Mouse (Mus musculus) liver, postnatal 0 days (tissue): ENCODE measurements around the gene Hmx3. TPM values are rescaled to one million over a fixed set of nuclear protein-coding genes. Genes with fewer than 3 reads are reported as not detected.

Experiments used
- ATAC-seq: fragments of 200-750 bp; cut with Nextera tagmentation; 2 replicates; pipeline ENCODE4 v1.8.0; 2017; ENCODE audit warnings: mild to moderate bottlenecking, moderate library complexity
- DNase-seq: peaks from one replicate; pipeline ENCODE4 v3.0.0-alpha.2; 2016
- H3K27ac ChIP-seq: fragments of 300-500 bp; sonication (generic); 2 replicates; pipeline ENCODE4 v1.5.1; 2014; ENCODE audit warnings: antibody characterized with exemption, moderate library complexity, mild to moderate bottlenecking, low read depth
- H3K27me3 ChIP-seq: fragments of 300-500 bp; sonication (generic); 2 replicates; pipeline ENCODE4 v1.6.1; 2014; ENCODE audit warnings: low read length, control low read depth, mixed read lengths; ENCODE audit not compliant: insufficient read depth
- H3K36me3 ChIP-seq: fragments of 300-500 bp; sonication (generic); replicated peaks from 2 replicates; pipeline ENCODE4 v1.6.1; 2014; ENCODE audit warnings: mild to moderate bottlenecking, control low read depth, low read length, moderate library complexity, mixed read lengths; ENCODE audit not compliant: insufficient read depth
- H3K4me1 ChIP-seq: fragments of 300-500 bp; sonication (generic); 2 replicates; pipeline ENCODE4 v1.6.1; 2014; ENCODE audit warnings: antibody characterized with exemption, mild to moderate bottlenecking, control low read depth; ENCODE audit not compliant: insufficient read depth
- H3K4me2 ChIP-seq: fragments of 300-500 bp; sonication (generic); 2 replicates; pipeline ENCODE4 v1.6.1; 2014; ENCODE audit warnings: low read depth, mild to moderate bottlenecking, low read length, moderate library complexity, mixed read lengths
- H3K4me3 ChIP-seq: fragments of 300-500 bp; sonication (generic); 2 replicates; pipeline ENCODE4 v1.5.1; 2014; ENCODE audit warnings: low read depth, low read length
- H3K9ac ChIP-seq: fragments of 300-500 bp; sonication (generic); replicated peaks from 2 replicates; pipeline ENCODE4 v1.6.1; 2014; ENCODE audit warnings: mild to moderate bottlenecking, moderate library complexity
- H3K9me3 ChIP-seq: fragments of 300-500 bp; sonication (generic); 2 replicates; pipeline ENCODE4 v1.6.1; 2016; ENCODE audit warnings: mild to moderate bottlenecking, control low read depth, low read length, mixed read lengths
- CTCF ChIP-seq: sonication (generic); IDR thresholded peaks from 2 replicates; pipeline ENCODE4 v1.5.1; 2016; ENCODE audit warnings: antibody characterized with exemption, low read depth
- EP300 ChIP-seq: IDR thresholded peaks from 2 replicates; pipeline ENCODE4 v1.6.1; 2016; ENCODE audit warnings: antibody characterized with exemption, low read depth, mild to moderate bottlenecking
- WGBS: fragments of 180-500 bp; shearing (Covaris S2); extraction: QIAGEN DNeasy Blood & Tissue Kit; methylation state at CpG from one replicate; pipeline ENCODE4 v1.1.7; 2014; ENCODE audit not compliant: insufficient replicate concordance; 5-methylcytosine and 5-hydroxymethylcytosine counted together
- polyA plus RNA-seq: library from polyadenylated mRNA; unstranded; fragments of >200 nt; fragmentation: Nextera tagmentation; extraction: Ambion mirVana; gene quantifications from 2 replicates; pipeline ENCODE4 v1.2.1, GENCODE M21; 2015

Hmx3 gene
- polyA plus RNA-seq, 1 experiment from 2014 or later = not detected

- no peaks in the 10 kb centered on the region for H3K9me3 ChIP-seq
- TF ChIP-seq CTCF = no peak
- TF ChIP-seq EP300 = no peak
- DNase-seq = no peak
- no peaks in the 10 kb centered on the region for H3K36me3 ChIP-seq
- H3K4me1 ChIP-seq = peaks cover 10% of the 10 kb centered on the region; the same call in 1 of the 2 replicates
- H3K4me2 ChIP-seq = no peak overlapping the region
- no peak for ATAC-seq
- H3K9ac ChIP-seq = no peak overlapping the region
- peaks cover 100% of the 10 kb centered on the region for H3K27me3 ChIP-seq
- no peak overlapping the region for H3K27ac ChIP-seq
- H3K4me3 ChIP-seq = no peak overlapping the region
- WGBS = 2% methylated on average over 4 of the region's 4 CpGs
These were observed 8.8 kb downstream of the Hmx3 start for GRCm38 (mm10) chr7:131551471-131551870.

GRCm38 (mm10) chr7:131551931-131552741 is 9.5 kb downstream of the Hmx3 start:
- peaks cover 100% of the 10 kb centered on the region for H3K27me3 ChIP-seq
- no peak overlapping the region for H3K4me2 ChIP-seq
- no peaks in the 10 kb centered on the region for H3K36me3 ChIP-seq
- no peak for ATAC-seq
- no peak for TF ChIP-seq CTCF
- no peak for TF ChIP-seq EP300
- no peaks in the 10 kb centered on the region for H3K9me3 ChIP-seq
- H3K27ac ChIP-seq = no peak overlapping the region
- no peak overlapping the region for H3K4me3 ChIP-seq
- H3K9ac ChIP-seq = no peak overlapping the region
- WGBS = 2% methylated on average over 42 of the region's 42 CpGs
- no peak for DNase-seq
- H3K4me1 ChIP-seq = peaks cover 14% of the 10 kb centered on the region; the same call in 1 of the 2 replicates

- Histone ChIP-seq H3K27ac (no peak overlapping the region), H3K4me3 (no peak overlapping the region), H3K36me3 (no peaks in the 10 kb centered on the region), H3K27me3 (peaks cover 100% of the 10 kb centered on the region), H3K4me1 (peaks cover 14% of the 10 kb centered on the region; the same call in 1 of the 2 replicates), H3K4me2 (no peak overlapping the region), H3K9me3 (no peaks in the 10 kb centered on the region), H3K9ac (no peak overlapping the region)
- 3% methylated on average over 5 of the region's 5 CpGs for WGBS
- TF ChIP-seq CTCF = no peak
- TF ChIP-seq EP300 = no peak
- DNase-seq = no peak
- no peak for ATAC-seq
These were observed 10.1 kb downstream of the Hmx3 start for GRCm38 (mm10) chr7:131552781-131553180.

- Histone ChIP-seq H3K9me3 (no peaks in the 10 kb centered on the region), H3K27me3 (peaks cover 100% of the 10 kb centered on the region), H3K27ac (no peak overlapping the region), H3K4me1 (peaks cover 14% of the 10 kb centered on the region; the same call in 1 of the 2 replicates), H3K4me2 (peak overlapping the region; percentile 52), H3K9ac (no peak overlapping the region), H3K36me3 (no peaks in the 10 kb centered on the region), H3K4me3 (peak overlapping the region; percentile 36)
- ATAC-seq (peak; percentile 23; the same call in 1 of the 2 replicates), DNase-seq (peak; percentile 34)
- under 1% methylated on average over 35 of the region's 39 CpGs for WGBS
- TF ChIP-seq CTCF (no peak), EP300 (no peak)
These were observed 11.1 kb downstream of the Hmx3 start for GRCm38 (mm10) chr7:131553771-131554175.

GRCm38 (mm10) chr7:131554341-131555180 is 11.9 kb downstream of the Hmx3 start:
- Histone ChIP-seq H3K4me3 (peak overlapping the region; percentile 36), H3K36me3 (no peaks in the 10 kb centered on the region)
- ATAC-seq = no peak

More at GRCm38 (mm10) chr7:131554341-131555180, 11.9 kb downstream of the Hmx3 start:
- Histone ChIP-seq H3K4me2 (peak overlapping the region; percentile 52), H3K4me1 (peaks cover 17% of the 10 kb centered on the region), H3K9ac (no peak overlapping the region), H3K9me3 (no peaks in the 10 kb centered on the region), H3K27ac (no peak overlapping the region), H3K27me3 (peaks cover 100% of the 10 kb centered on the region)
- TF ChIP-seq CTCF (no peak), EP300 (no peak)
- no peak for DNase-seq
- 2% methylated on average over 45 of the region's 45 CpGs for WGBS
